ENCODE assay signal across 23 mouse cellular contexts in genomic region chrX:20847232-20847631, GRCm38 (mm10). TPM values are rescaled to one million over a fixed set of nuclear protein-coding genes. Genes with fewer than 3 reads are reported as not detected.
DNase-seq lines count a peak whose midpoint lies in the region; ATAC-seq and TF ChIP-seq lines count a peak whose summit lies in the region.
"Had no signal": no experiment of that assay in that cellular context is flagged by ENCODE, and none has a peak within 500 bp of the region (broad histone marks: within the 10 kb centered on the region; RNA-seq: fewer than 3 reads in every experiment).

No protein-coding gene starts in this region.

- H3K27ac ChIP-seq in hindbrain, postnatal 0 days = 0 out of 2 replicates have a peak overlapping the region, but pooled peaks have one; percentile 78
- H3K27ac ChIP-seq in hindbrain, embryonic 10.5 days = no peak overlapping the region
- peak overlapping the region; percentile 79; the same call in 1 of the 2 replicates for H3K27ac ChIP-seq in midbrain, embryonic 15.5 days
- no peak overlapping the region for H3K27ac ChIP-seq in midbrain, embryonic 13.5 days

- no peaks in the 10 kb centered on the region for H3K4me1 ChIP-seq in hindbrain, postnatal 0 days (ENCODE audit: insufficient read depth, low read length)
- 0 out of 2 replicates have a peak, but pooled peaks cover 8% of the 10 kb centered on the region for H3K4me1 ChIP-seq in hindbrain, embryonic 10.5 days (replicated peaks)
- peaks cover 19% of the 10 kb centered on the region for H3K4me1 ChIP-seq in midbrain, embryonic 15.5 days
- peaks cover 13% of the 10 kb centered on the region for H3K4me1 ChIP-seq in midbrain, embryonic 13.5 days (replicated peaks)

- no peak overlapping the region for H3K4me3 ChIP-seq in hindbrain, postnatal 0 days (ENCODE audit: low read length)
- H3K4me3 ChIP-seq in hindbrain, embryonic 10.5 days = no peak overlapping the region
- no peak overlapping the region for H3K4me3 ChIP-seq in midbrain, embryonic 15.5 days
- H3K4me3 ChIP-seq in midbrain, embryonic 13.5 days (replicated peaks) = no peak overlapping the region
- no peak overlapping the region for H3K4me3 ChIP-seq in myocyte
- H3K4me3 ChIP-seq: hindbrain, embryonic 12.5 days had no signal

- no peak overlapping the region for H3K9ac ChIP-seq in hindbrain, postnatal 0 days (replicated peaks; ENCODE audit: low read length)
- no peak overlapping the region for H3K9ac ChIP-seq in midbrain, embryonic 15.5 days
- H3K9ac ChIP-seq in midbrain, embryonic 13.5 days (replicated peaks) = no peak overlapping the region
- H3K9ac ChIP-seq: embryonic facial prominence, embryonic 13.5 days; hindbrain, embryonic 12.5 days had no signal

- ATAC-seq in hindbrain, postnatal 0 days = no peak
- no peak for ATAC-seq in midbrain, embryonic 15.5 days (replicated peaks)
- no peak for ATAC-seq in midbrain, embryonic 13.5 days
- ATAC-seq: inflammation-experienced regulatory T-cells, adult 6 months had no signal

- H3K4me2 ChIP-seq in hindbrain, postnatal 0 days (ENCODE audit: low read depth, low read length) = no peak overlapping the region
- no peak overlapping the region; the same call in 1 of the 2 replicates for H3K4me2 ChIP-seq in midbrain, embryonic 15.5 days
- H3K4me2 ChIP-seq in midbrain, embryonic 13.5 days (replicated peaks) = no peak overlapping the region
- H3K4me2 ChIP-seq in myocyte (ENCODE audit: low read depth) = peak overlapping the region; percentile 53

- DNase-seq in hindbrain, postnatal 0 days (ENCODE audit: low spot score) = no peak
- no peak for DNase-seq in hindbrain, embryonic 10.5 days (ENCODE audit: low spot score)
- DNase-seq in MEL-GATA-1-ER (ENCODE audit: extremely low read depth, low read depth) = peak; percentile 37
- no peak for DNase-seq in frontal cortex, postnatal 25 days (ENCODE audit: low spot score in 2 of 2)
- DNase-seq: adrenal gland, adult 2 months; cerebellum, adult 18-20 months; cerebellum, postnatal 25 days; gastrocnemius, postnatal 14 days; heart, adult 11 months; heart, postnatal 10 days; kidney, adult 8-10 months; kidney, postnatal 4 days; lung, postnatal 4 days; right cerebral cortex, adult 18-20 months; thymus, postnatal 25 days had no signal

- no peak for TF ChIP-seq POLR2A in myocyte (IDR thresholded peaks at IDR 0.05; ENCODE audit: insufficient read length, low read depth)

- 90% methylated on average over 3 of the region's 3 CpGs for WGBS in hindbrain, postnatal 0 days
- 88% methylated on average over 3 of the region's 3 CpGs for WGBS in hindbrain, embryonic 10.5 days
- WGBS in midbrain, embryonic 15.5 days = 82% methylated on average over 3 of the region's 3 CpGs
- WGBS in midbrain, embryonic 13.5 days = 88% methylated on average over 3 of the region's 3 CpGs

- no peak for TF ChIP-seq CTCF in hindbrain, postnatal 0 days (IDR thresholded peaks at IDR 0.05; ENCODE audit: low read depth)

- peaks cover 20% of the 10 kb centered on the region for H3K79me2 ChIP-seq in myocyte (ENCODE audit: control insufficient read depth, insufficient read depth)

- H3ac ChIP-seq in myocyte (ENCODE audit: control insufficient read depth, insufficient read length) = no peak overlapping the region

- no peaks in the 10 kb centered on the region for H3K36me3 ChIP-seq in hindbrain, postnatal 0 days (ENCODE audit: insufficient read depth, low read length)
- H3K36me3 ChIP-seq in hindbrain, embryonic 10.5 days = peaks cover 25% of the 10 kb centered on the region
- no peaks in the 10 kb centered on the region for H3K36me3 ChIP-seq in midbrain, embryonic 15.5 days (replicated peaks)
- H3K36me3 ChIP-seq in midbrain, embryonic 13.5 days = peaks cover 14% of the 10 kb centered on the region
- H3K36me3 ChIP-seq in myocyte (ENCODE audit: control insufficient read depth, insufficient read depth) = no peaks in the 10 kb centered on the region

- H3K9me3 ChIP-seq in hindbrain, postnatal 0 days (ENCODE audit: low read length) = no peaks in the 10 kb centered on the region
- H3K9me3 ChIP-seq in hindbrain, embryonic 10.5 days = peaks cover 3% of the 10 kb centered on the region; the same call in 1 of the 2 replicates
- H3K9me3 ChIP-seq in midbrain, embryonic 15.5 days = no peaks in the 10 kb centered on the region
- H3K9me3 ChIP-seq in midbrain, embryonic 13.5 days = no peaks in the 10 kb centered on the region; the same call in 1 of the 2 replicates
- H3K9me3 ChIP-seq: embryonic facial prominence, embryonic 13.5 days; hindbrain, embryonic 12.5 days had no signal

- H3K27me3 ChIP-seq in hindbrain, postnatal 0 days (ENCODE audit: insufficient read depth, low read length) = no peaks in the 10 kb centered on the region
- H3K27me3 ChIP-seq in hindbrain, embryonic 10.5 days (ENCODE audit: insufficient read depth, poor library complexity, severe bottlenecking) = no peaks in the 10 kb centered on the region
- H3K27me3 ChIP-seq in midbrain, embryonic 15.5 days (replicated peaks) = no peaks in the 10 kb centered on the region
- H3K27me3 ChIP-seq in midbrain, embryonic 13.5 days = no peaks in the 10 kb centered on the region
- no peaks in the 10 kb centered on the region for H3K27me3 ChIP-seq in myocyte (ENCODE audit: control insufficient read depth, insufficient read depth, insufficient read length)
- H3K27me3 ChIP-seq: embryonic facial prominence, embryonic 13.5 days; hindbrain, embryonic 12.5 days had no signal

TF ChIP-seq in myocyte, 11 proteins besides CTCF, POLR2A, EP300 and RAD21:
- TF ChIP-seq REST (IDR thresholded peaks at IDR 0.05; ENCODE audit: insufficient read depth, insufficient read length) (no peak), USF1 (IDR thresholded peaks at IDR 0.05; ENCODE audit: low read depth) (no peak), SRF (IDR thresholded peaks at IDR 0.05; ENCODE audit: control insufficient read depth, insufficient read length, low read depth) (no peak), CEBPB (IDR thresholded peaks at IDR 0.05; ENCODE audit: insufficient read depth, poor library complexity, severe bottlenecking) (no peak), TCF3 (IDR thresholded peaks at IDR 0.05; ENCODE audit: insufficient read length, low read depth) (no peak), MYOG (IDR thresholded peaks at IDR 0.05; ENCODE audit: control insufficient read depth in 1 of 3, insufficient read depth in 1 of 3, insufficient read length in 2 of 3, low read depth in 2 of 3) (no peak), TCF12 (IDR thresholded peaks at IDR 0.05; ENCODE audit: insufficient read depth, poor library complexity, severe bottlenecking) (no peak), MAX (IDR thresholded peaks at IDR 0.05; ENCODE audit: low read depth) (no peak), MYOD1 (IDR thresholded peaks at IDR 0.05; ENCODE audit: control insufficient read depth in 1 of 3, insufficient read length in 2 of 3, low read depth in 2 of 3) (no peak), E2F4 (IDR thresholded peaks at IDR 0.05; ENCODE audit: insufficient read depth) (no peak), POLR2AphosphoS2 (IDR thresholded peaks at IDR 0.05; ENCODE audit: insufficient read length, low read depth) (no peak)

RNA-seq across cellular contexts. Expression of gene Timp1, which starts 22.7 kb away (rescaled TPM):
- 3.8 and 5.7 TPM in 2 replicates for total RNA-seq in hindbrain, postnatal 0 days (2014; rRNA removed)
- polyA plus RNA-seq in hindbrain, postnatal 0 days (2015; fragmentation: Nextera tagmentation; extraction: Ambion mirVana) = 5.4 and 6.3 TPM in 2 replicates
- polyA plus RNA-seq in hindbrain, embryonic 10.5 days (2016; fragmentation: Nextera tagmentation; extraction: Ambion mirVana) = 10.3 and 10.6 TPM in 2 replicates
- 3.1 and 4.0 TPM in 2 replicates for polyA plus RNA-seq in midbrain, embryonic 15.5 days (2015; fragmentation: Nextera tagmentation; extraction: Ambion mirVana)
- polyA plus RNA-seq in midbrain, embryonic 13.5 days (2015; fragmentation: Nextera tagmentation; extraction: Ambion mirVana) = 2.9 and 3.5 TPM in 2 replicates
- polyA plus RNA-seq in myocyte (2012; fragmentation: generic; extraction: Trizol) = 387 TPM
- total RNA-seq: liver, adult 2 months; megakaryocyte-erythroid progenitor cell, adult 5-6 weeks had no signal
- polyA plus RNA-seq: inflammation-experienced regulatory T-cells, adult 6 months had no signal

RNA-seq across cellular contexts. Expression of gene Araf, which starts 49.6 kb away (rescaled TPM):
- 294 and 310 TPM in 2 replicates for total RNA-seq in hindbrain, postnatal 0 days (2014; rRNA removed)
- 381 and 392 TPM in 2 replicates for polyA plus RNA-seq in hindbrain, postnatal 0 days (2015; fragmentation: Nextera tagmentation; extraction: Ambion mirVana)
- polyA plus RNA-seq in hindbrain, embryonic 10.5 days (2016; fragmentation: Nextera tagmentation; extraction: Ambion mirVana) = 103 and 115 TPM in 2 replicates
- 365 and 380 TPM in 2 replicates for polyA plus RNA-seq in midbrain, embryonic 15.5 days (2015; fragmentation: Nextera tagmentation; extraction: Ambion mirVana)
- 245 and 255 TPM in 2 replicates for polyA plus RNA-seq in midbrain, embryonic 13.5 days (2015; fragmentation: Nextera tagmentation; extraction: Ambion mirVana)
- 66.5 TPM for polyA plus RNA-seq in myocyte (2012; fragmentation: generic; extraction: Trizol)

Comparison
In these comparisons a context has a peak if more than half of its experiments do, and no peak if none do; other contexts are left out.
1. H3K27ac ChIP-seq: peak in hindbrain, postnatal 0 days (single experiment) and midbrain, embryonic 15.5 days (single experiment); none in hindbrain, embryonic 10.5 days (single experiment) and midbrain, embryonic 13.5 days (single experiment).
2. RNA of gene Timp1, which starts 22.7 kb away (polyA plus RNA-seq): 387 TPM in myocyte (single experiment); 10.3 to 10.6 TPM in hindbrain, embryonic 10.5 days, 5.4 to 6.3 TPM in hindbrain, postnatal 0 days, 3.1 to 4.0 TPM in midbrain, embryonic 15.5 days and 2.9 to 3.5 TPM in midbrain, embryonic 13.5 days; every median in the first group is over 10 times any median in the second.